Mouse (Mus musculus) layer of hippocampus, postnatal 25 days (tissue): ENCODE results near the gene Rbm4. TPM values are rescaled to one million over a fixed set of nuclear protein-coding genes. Genes with fewer than 3 reads are reported as not detected.
"Not testable (repeated sequence)": the region's sequence is repeated elsewhere in the genome, so short reads cannot be mapped to it uniquely, and the experiment has no call there.

Experiments
- DNase-seq, 2 experiments: peaks; one replicate each; pipeline ENCODE4 v3.0.0; 2022; ENCODE audit warnings: mixed read lengths in 2 of 2, low spot score in 1 of 2; ENCODE audit errors: extremely low spot score in 1 of 2
- total RNA-seq, 2 experiments: library from RNA; stranded (reverse); gene quantifications; 2 replicates each; pipeline ENCODE4 v1.2.3; 2021

The Rbm4 gene
- total RNA-seq, result 10 to 100 TPM; 81.1 to 82.0 TPM

DNA sequence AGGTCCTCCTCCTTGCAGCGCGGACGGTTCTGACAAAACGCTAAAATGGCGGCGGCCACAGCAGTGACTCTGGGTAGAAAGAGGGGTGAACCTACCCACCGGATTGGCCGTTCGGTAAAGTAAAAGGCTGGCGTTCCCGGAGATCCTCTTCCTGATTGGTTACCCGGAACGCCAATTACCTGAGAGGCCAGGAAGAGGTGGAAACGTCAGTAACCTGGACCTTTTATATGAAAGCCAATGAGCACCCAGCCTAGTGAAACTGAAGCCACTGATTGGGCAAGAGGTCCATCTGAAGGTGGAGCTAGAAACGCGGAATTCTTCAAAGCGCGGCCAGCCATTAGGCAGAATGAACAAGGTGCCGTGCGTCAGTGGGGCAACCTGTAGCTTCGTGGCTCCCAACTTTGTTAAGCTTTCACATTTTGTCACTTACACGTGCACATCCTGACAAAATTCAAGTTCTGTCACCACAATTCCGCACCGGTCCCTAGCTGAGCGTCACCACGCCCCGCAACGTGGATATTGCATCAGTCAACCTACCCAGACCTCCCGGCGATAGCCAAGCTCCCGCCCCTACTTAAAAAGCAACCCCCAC is at the start of gene Rbm4:
Gene Rbm4 (minus strand): TSS at position 71 of the 592 bp plus-strand sequence.
- peak; percentile 78 to 93 for DNase-seq

DNA sequence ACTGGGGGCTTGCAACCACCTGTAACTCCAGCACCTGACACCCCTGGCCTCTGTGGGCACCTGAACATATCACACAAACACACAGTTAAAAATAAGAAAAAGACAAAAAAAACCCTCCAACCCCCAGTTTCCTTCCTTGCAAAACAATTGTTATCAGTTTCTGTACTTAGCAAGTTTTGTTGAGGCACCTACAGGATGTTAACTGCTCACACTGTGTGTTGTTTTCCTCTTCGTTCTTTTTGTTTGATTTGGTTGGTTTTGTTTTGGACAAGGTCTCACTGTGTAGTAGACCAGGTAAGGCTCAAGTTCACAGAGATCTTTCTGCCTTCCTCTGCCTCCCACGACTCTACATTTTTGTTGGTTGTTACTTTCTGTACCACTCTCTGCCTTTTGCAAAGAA is 48.9 kb upstream of the Rbm4 start:
- DNase-seq, result no peak

DNA sequence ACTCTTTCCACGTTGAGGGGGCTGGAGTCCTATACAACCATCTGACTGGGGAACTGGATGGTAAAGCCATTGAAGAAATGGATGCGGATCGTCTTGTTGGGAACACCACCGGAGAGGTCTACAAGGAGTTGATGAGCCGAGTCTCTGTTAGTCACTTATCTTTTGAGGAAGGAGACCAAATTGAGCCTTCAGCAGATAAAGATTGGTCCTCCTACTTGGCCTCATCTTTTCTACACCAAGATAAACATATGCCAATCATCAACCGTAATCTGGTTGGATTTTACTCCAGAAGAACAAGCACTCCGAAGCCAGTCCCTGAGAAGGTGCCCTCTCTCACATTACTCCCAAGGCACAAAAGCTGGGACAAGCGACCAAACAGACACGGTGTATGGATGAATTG is 47.1 kb upstream of the Rbm4 start:
- no peak for DNase-seq

DNA sequence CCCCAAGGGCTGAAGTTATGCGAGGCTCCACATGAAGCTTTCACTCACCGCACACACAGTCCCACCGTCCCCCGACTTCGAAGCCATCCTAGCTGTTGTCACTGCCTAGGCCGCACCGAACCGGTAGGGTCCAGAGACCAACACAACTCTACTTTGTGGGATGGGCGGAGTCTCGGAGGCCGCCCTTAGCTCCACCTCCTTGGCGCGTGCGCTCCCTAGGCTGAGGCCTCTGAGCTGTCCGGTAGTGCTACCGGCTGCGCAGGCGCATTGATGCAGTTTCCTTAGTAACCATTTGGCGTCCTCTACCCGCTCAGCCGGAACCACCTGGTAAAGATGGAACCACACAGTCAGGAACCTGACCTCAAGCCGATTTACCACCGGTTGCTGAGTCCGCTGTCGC is 45.4 kb upstream of the Rbm4 start, which contains the start of the genes Ccs and Ccdc87:
Gene Ccs (minus strand): TSS at position 184 of the 400 bp plus-strand sequence.
Gene Ccdc87 (plus strand): TSS at position 218 of the 400 bp plus-strand sequence.
- peak; percentile 78 to 91 for DNase-seq

DNA sequence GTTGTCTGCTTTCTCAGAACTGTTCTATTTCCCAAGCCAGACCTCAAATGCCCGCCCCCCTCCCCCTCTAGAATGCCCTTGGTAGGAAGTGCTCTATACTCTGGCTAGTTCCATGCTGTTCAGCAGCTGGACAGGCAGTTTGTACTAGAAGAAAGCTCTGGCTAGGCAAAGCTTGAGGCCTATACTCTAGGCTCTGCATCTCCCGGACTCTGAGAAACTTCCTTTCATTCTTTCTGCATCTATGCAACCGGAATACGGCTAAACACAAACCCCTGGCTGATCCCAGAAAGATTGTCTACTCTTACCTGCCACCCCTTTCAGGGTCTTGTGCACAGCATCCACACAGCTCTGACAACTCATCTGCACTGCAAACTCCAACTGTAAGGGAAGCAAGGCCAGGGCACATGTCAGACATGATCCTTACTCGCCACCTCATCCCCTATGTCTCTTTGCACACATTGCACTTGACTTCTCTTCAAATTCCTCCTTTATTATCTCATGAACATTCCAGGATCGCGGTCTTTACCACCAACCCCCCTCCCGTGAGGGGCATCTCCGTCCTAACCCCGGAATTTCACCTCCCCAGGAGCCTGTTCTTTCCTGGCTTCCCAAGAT is 44.9 kb upstream of the Rbm4 start:
- no peak for DNase-seq

DNA sequence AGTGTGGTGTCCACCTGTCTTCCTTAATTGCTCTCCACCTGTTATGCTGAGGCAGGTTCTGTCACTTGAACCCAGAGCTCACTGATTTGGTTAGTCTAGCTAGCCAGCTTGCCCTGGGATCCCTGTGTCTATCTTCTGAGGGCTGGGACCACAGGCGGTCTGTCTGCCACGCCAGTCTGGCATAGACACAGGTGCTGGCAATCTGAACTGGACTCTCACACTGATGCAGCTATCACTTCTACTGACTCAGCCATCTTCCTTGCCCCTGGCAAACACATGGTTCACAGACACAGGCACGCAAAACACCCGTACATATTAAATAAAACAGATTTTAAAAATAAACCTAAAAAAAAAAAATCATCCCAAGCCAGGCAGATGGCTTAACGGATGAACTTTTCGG is 43.3 kb upstream of the Rbm4 start:
- no peak for DNase-seq

DNA sequence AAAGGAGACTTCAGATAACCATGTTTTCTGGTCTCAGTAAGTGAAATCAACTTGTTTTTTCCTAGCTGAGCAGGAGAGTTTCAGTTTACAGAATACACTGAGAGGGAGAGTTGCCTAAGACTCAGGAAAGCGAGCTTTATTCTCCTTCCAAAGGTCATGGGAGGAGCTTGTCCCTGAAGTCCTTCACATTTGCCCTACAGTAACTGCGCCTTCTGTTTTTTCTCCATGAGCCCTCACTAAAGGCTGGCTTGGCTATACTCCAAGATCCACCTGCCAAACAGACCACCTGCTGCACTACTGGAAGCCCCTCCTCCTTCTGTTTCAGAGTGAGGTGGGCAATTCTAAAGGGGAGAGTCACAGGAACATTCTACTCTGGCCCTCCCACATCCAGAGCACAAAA is 42.4 kb upstream of the Rbm4 start:
- no peak for DNase-seq

DNA sequence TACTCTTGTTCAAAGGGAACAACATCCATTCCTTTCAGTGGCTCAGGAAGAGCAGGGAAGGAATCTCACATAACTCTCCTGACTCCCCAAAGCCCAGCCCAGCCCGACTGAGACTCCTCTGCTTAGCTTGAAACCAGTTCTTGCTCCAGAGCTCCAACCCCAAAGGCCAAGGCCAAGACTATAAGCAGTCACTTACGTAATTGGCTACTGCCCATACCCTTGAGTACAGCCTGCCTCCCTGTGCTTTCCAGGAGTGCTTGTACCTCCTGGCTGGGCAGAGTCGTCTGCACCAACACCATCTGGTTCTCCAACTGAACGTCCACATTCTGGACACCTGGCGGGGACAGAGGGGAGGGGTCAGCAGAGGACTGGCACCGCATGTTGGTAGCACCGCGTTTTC is 40.3 kb upstream of the Rbm4 start:
- DNase-seq, result no peak

DNA sequence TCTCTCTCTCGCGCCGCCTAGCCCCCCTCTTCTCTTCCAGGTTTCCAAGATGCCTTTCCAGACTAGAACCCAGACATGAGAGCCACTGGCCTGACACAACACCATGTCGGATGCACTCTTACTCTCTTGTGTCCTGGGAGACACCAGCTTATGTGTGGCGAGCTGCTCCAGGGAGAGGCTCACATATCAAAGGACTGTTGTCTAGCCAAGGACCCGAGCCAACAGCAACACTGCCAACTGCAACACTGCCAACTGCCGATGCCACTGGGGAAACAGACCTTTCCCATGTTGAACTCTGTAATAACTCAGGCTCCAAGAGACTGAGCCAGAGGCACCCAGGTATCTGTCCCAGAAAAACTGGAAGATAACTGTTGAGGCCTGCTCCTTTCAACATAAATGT is 35.5 kb upstream of the Rbm4 start:
- DNase-seq, result peak in 1 of 2 experiments; percentile 55

DNA sequence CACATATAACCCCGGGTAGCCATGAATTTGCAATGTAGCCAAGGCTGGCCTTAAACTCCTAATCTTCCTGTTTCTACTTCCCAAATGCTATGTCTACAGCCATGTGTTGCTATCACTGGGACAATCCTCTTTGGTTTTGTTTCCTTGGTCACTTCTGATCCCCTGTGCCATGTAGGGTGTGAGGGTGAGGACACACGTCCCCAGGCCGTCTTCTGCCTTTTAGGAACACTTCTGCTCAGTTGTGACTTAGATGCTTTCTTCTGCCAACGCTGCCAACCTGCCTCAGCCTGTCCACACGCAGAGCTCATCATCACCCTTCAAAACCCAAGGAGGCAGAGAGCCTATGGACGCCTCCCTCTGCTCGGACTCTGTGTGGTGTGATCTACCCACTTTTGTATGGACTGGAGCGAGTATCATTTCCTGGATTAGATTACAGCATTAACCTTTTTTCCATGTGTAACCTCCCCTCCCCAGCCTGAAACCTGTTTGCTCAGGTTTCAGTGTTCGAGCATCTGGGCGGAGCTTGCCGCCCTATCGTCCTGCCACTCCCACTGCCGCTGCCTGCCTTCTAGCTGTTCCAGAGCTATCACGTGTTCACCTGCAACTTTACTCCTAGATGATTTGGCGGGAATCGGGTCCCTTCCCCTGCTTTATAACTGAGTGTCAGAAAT is 34.9 kb upstream of the Rbm4 start:
- DNase-seq, result no peak

DNA sequence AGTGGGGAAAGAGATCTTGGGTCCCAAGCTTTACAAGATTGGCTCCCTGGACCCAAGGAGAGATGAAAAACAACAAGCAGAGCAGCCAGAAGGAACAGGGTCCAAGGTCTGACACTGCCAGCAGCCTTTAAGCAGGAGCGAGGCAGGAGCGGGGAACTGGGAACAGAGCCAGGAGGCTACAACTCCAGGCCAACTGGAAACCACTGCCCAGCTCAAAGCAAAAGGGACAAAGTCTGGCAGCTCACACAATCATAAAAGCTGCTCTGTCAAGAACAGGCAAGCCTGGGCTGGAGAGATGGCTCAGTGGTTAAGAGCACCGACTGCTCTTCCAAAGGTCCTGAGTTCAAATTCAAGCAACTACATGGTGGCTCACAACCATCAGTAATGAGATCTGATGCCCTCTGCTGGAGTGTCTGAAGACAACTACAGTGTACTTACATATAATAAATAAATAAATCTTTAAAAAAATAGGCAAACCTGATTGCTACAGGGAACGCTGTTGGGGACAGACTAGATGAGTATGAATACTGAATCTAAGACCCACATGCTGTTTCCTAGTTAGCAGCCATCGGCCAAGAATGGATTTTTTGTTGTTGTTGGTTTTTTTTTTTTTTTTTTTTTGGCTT is 27.1 kb upstream of the Rbm4 start:
- peak; percentile 28 to 62 for DNase-seq

DNA sequence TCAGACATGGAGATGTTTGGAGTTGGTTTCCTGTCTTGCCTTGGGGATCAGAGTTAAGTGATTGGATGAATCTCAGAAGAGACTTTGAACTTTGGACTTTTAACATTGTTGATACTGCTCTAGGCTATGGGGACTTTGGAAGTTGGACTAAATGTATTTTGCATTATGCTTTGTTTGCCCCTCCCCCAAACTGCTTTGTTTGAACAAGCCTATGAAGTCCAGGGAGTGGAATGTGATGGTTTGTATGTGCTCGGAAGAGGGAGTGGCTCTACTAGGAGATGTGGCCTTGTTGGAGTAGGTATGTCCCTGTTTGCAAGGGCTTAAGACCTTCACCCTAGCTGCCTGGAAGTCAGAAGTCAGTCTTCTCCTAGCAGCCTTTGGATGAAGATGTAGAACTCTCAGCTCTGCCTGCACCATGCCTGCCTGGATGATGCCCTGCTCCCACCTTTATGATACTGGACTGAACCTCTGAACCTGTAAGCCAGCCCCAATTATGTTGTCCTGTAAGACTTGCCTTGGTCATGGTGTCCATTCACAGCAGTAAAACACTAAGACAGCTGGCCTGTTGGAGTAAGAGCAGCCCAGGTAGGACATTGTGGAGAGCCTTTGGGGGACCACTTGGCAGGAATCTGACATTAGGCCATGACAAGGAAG is 23.6 kb upstream of the Rbm4 start:
- no peak for DNase-seq

DNA sequence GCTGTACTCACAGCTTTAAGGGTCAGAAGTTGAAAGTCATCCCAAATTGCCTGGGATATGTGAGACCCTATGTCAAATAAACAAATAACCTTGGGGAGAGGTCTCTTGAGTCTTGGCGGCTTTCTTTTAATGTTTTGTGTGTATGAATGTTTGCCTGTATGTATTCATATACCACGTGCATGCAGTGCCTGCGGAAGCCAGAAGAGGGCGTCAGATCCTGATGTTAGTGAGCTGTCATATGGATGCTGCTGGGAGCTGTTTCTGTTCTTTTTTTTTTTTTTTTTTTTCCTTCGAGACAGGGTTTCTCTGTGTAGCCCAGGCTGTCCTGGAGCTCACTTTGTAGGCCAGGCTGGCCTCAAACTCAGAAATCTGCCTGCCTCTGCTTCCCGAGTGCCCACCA is 19.3 kb upstream of the Rbm4 start:
- DNase-seq, result no peak

DNA sequence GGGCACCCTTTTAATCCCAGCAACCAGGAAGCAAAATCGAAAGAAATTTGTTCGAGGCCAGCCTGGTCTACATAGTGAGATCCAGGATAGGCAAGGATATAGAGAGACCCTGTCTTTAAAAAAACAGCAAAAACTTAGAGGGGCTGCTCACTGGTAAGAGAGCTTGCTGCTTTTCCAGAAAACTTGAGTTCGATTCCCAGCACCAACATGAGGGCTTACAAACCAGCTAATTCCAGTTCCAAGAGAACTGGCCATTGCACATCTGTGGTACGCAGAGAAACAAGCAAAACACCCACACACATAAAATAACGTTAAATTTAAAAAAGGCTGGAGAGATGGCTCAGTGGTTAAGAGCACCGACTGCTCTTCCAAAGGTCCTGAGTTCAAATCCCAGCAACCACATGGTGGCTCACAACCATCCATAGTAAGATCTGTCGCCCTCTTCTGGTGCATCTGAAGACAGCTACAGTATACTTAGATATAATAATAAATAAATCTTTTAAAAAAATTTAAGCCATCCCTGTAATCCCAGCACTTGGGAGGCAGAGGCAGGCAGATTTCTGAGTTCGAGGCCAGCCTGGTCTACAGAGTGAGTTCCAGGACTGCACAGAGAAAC is 18.7 kb upstream of the Rbm4 start:
- not testable (repeated sequence) for DNase-seq

DNA sequence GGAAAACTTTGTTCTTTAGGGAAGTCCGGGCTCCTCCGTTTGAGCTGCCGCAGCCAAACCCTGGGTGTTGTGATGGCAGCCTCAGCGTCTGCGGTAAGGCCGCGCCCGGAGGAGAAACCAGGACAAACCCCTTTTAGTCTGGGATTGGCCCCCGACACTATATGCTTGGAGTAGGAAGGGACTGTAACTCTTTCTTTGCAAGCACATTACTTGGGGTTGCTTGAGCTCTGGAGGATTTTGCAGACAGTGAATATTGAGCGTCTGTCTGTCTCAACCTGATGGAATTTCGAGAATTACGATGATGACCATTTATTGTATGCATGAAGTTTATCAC is 18.2 kb upstream of the Rbm4 start:
- no peak for DNase-seq

DNA sequence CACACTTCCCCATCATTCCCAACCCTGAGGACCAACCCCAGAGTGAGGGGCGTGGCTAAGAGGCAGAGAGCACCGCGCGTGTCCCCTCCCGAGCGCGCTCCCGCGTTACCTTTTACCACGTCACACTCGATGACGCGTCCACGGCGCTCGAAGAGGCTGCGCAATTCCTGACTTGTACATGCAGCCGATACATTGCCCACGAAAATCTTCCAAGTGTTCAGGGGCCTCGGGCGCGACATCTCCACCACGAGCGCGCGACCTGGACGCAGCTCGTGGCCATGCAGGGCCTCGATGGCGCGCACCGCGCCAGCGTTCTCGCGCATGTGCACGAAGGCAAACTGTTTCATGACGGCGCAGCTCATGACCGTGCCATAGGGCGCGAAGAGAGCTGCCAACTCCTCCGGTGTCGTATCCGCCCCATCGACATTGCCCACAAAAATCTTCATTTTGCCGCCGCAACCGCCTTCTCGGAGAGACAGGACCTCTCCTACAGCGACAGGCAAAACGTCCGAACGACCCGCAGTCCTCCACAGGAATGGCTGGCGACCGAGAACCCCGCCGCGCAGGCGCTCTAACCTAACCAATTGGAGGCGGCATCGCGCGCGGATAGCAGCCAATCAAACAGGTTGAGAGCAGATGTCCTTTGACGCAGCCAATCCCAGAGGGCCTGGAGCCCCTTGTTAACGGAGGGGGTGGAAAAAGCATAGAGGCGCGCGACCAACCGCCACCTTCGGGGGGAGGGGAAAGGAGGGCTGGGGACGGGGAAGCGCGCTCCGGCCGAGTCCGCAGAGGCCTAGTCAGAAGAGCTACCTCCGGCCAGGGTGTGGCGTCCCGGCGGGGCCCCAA is 17.6 kb upstream of the Rbm4 start, which contains the start of the genes Gm21992 and Rbm14:
Gene Gm21992 (minus strand): TSS at position 550 of the 846 bp plus-strand sequence.
Gene Rbm14 (minus strand): TSS at position 572 of the 846 bp plus-strand sequence.
- DNase-seq, result peak; percentile 91 to 98

DNA sequence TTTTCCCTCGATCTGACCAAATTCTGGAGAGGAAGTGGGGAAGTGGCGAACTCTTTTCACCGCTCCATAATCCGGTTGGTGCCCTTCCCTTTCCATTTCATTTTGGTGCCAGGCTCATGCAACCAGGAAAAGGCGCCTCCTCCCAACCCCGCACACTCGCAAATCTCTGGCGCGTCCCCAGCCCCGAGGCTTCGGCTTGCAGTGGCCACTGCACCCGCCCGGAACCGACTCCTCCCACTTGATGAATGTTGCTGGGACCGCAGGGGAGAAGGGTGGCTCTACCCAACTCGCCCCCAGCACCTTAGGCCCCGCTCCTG is 17.0 kb upstream of the Rbm4 start:
- DNase-seq, result peak in 1 of 2 experiments; percentile 45

DNA sequence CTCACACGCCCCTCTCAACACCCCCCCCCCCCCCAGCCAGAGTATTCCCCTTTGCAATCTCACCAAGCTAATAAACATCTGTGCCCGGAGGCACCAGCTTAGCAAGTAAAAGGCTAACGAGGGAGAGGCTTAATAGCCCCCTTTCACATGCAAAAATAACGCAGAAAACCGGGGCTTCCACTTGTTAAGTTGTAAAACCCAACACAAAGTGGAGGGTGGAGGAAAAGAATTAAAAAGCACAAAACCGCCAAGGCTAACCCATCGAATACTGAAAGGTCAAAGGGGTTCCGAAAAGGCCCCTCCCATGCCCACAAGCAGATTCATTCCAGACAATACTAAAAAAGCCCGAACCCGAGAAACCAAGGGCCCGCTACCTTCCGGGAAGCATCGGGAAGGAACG is 16.6 kb upstream of the Rbm4 start:
- no peak for DNase-seq

DNA sequence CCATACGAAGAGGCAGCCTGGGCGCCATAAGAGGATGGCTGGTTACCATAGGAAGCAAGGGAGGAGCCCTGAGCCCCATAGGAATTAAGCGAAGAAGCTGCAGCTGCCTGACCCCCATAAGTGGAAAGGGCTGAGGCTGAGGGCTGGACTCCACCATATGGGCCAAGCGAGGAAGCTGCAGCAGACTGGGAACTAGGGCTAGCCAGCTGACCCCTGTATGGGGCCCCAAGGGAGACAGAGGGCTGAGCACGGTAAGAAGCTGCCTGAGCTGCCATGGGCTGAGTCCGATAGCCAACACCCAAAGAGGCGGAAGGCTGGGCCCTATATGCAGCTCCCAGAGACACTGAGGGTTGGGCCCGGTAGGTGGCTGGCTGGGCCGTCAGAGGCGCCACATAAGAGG is 9.6 kb upstream of the Rbm4 start:
- DNase-seq, result no peak

DNA sequence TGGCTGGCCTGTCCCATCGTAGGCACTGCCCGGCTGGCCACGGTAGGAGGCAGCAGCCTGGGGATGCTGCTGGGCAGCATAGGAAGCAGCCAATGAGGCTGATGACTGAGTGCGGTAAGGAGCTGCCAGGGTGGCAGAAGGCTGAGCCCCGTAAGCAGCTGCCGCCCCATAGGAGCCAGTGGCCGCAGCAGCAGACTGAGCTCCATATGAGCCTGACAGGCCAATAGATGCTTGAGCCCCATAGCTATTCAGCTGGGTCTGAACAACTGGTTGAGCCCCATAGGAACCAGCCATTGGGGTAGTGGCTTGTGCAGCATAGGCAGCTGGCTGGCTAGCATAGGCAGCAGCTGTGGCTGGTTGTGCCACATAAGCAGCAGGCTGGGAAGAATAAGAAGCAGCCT is 9.0 kb upstream of the Rbm4 start:
- DNase-seq, result no peak
